Mouse (Mus musculus) hindbrain, embryonic 14.5 days (tissue): Measurements from ENCODE around the gene Gm3573. TPM values are rescaled to one million over a fixed set of nuclear protein-coding genes. Genes with fewer than 3 reads are reported as not detected.
"Not testable (repeated sequence)": the region's sequence is repeated elsewhere in the genome, so short reads cannot be mapped to it uniquely, and the experiment has no call there.

ENCODE experiments used
- ATAC-seq: fragments of 200-750 bp; cut with Nextera tagmentation; 2 replicates; pipeline ENCODE4 v1.8.0; 2017; ENCODE audit warnings: moderate number of reproducible peaks, mild to moderate bottlenecking, moderate TSS enrichment, moderate library complexity; ENCODE audit not compliant: low FRiP score
- DNase-seq: peaks from one replicate; pipeline ENCODE4 v3.0.0-alpha.2; 2015; ENCODE audit warnings: low spot score
- H3K27ac ChIP-seq: fragments of 300-500 bp; sonication (generic); 2 replicates; pipeline ENCODE4 v1.5.1; 2014; ENCODE audit warnings: mild to moderate bottlenecking, moderate library complexity
- H3K27me3 ChIP-seq: fragments of 300-500 bp; sonication (generic); 2 replicates; pipeline ENCODE4 v1.6.1; 2014; ENCODE audit warnings: mild to moderate bottlenecking, low read length, mixed read lengths; ENCODE audit not compliant: control insufficient read depth, insufficient read depth
- H3K36me3 ChIP-seq: fragments of 300-500 bp; sonication (generic); replicated peaks from 2 replicates; pipeline ENCODE4 v1.6.1; 2014; ENCODE audit not compliant: control insufficient read depth, insufficient read depth
- H3K4me1 ChIP-seq: fragments of 300-500 bp; sonication (generic); replicated peaks from 2 replicates; pipeline ENCODE4 v1.6.1; 2014; ENCODE audit warnings: antibody characterized with exemption, low read length, mixed read lengths; ENCODE audit not compliant: control insufficient read depth, insufficient read depth
- H3K4me2 ChIP-seq: fragments of 300-500 bp; sonication (generic); replicated peaks from 2 replicates; pipeline ENCODE4 v1.6.1; 2014; ENCODE audit warnings: mild to moderate bottlenecking, moderate library complexity
- H3K4me3 ChIP-seq: fragments of 300-500 bp; sonication (generic); replicated peaks from 2 replicates; pipeline ENCODE4 v1.5.1; 2014; ENCODE audit warnings: mild to moderate bottlenecking, low read length
- H3K9ac ChIP-seq: fragments of 300-500 bp; sonication (generic); 2 replicates; pipeline ENCODE4 v1.6.1; 2014
- H3K9me3 ChIP-seq: fragments of 300-500 bp; sonication (generic); 2 replicates; pipeline ENCODE4 v1.6.1; 2016; ENCODE audit warnings: low read length; ENCODE audit not compliant: control insufficient read depth
- WGBS: fragments of 180-500 bp; shearing (Covaris S2); extraction: QIAGEN DNeasy Blood & Tissue Kit; methylation state at CpG from one replicate; pipeline ENCODE4 v1.1.7; 2014; 5-methylcytosine and 5-hydroxymethylcytosine counted together
- polyA plus RNA-seq: library from polyadenylated mRNA; unstranded; fragments of >200 nt; fragmentation: Nextera tagmentation; extraction: Ambion mirVana; gene quantifications from 2 replicates; pipeline ENCODE4 v1.2.1, GENCODE M21; 2014

Gm3573 gene
- polyA plus RNA-seq, result not detected in 2 replicates

DNA sequence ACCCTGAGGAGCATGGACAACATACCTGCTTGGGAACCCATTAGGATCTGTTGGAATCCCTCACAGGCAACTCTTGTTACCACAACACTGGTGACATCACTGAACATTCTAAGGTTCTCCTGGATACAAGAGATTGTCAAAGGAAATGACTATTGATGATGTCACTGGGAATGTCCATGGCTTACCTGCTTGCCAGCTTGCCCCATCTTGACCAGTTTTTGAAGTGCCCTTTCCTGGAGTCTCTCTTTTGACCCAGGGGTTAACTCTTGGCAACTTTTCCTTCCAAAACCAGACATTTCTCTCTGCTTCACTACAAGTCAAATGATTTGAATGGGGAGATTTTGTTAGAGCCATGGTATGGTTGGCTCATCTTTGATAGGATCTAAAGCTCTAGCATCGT, at the start of gene Gm3573:
Gene Gm3573, minus strand, starts transcription at position 101 of the 400 bp plus-strand sequence.
- not testable (repeated sequence) for ATAC-seq, DNase-seq
- no CpG with 5 or more reads among the region's 1 CpGs for WGBS

DNA sequence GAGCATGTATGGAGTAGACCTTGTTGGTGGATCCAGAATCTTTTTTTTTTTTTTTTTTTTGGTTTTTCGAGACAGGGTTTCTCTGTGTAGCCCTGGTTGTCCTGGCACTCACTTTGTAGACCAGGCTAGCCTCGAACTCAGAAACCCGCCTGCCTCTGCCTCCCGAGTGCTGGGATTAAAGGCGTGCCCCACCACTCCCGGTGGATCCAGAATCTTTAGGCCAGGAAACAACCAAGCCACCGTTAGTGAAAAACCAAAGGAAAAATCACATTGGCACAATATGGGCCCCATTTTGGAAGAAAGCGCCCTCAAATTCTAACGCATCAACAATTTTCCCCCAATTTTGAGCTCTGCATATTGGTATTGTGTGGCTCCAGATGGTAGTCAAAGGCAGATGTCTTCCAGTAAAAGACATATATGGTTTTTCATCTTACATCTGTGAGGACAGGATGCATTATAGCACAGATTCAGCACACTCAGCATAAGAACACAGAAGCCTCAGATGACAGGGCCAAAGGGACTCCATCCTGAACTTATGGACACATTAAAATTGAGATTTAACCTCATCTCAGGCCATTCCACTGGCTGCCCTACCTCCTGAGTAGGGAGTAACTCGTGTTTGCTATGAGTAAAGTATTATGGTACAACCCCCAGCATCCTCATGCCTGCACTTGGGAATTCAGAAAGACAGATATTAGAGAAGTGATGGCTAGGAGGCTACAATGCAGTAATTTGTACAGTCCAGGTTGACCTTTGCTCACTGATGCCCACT, 26.4 kb upstream of the Gm3573 start:
- not testable (repeated sequence) for H3K9ac ChIP-seq, H3K4me2 ChIP-seq, H3K27me3 ChIP-seq, H3K9me3 ChIP-seq, H3K36me3 ChIP-seq, DNase-seq, H3K4me3 ChIP-seq, ATAC-seq, H3K27ac ChIP-seq, H3K4me1 ChIP-seq
- 75% methylated on average over 8 of the region's 10 CpGs for WGBS

More for the DNA sequence above, at the start of gene Gm3573:
- not testable (repeated sequence) for H3K27me3 ChIP-seq, H3K4me2 ChIP-seq, H3K36me3 ChIP-seq, H3K27ac ChIP-seq, H3K9ac ChIP-seq, H3K9me3 ChIP-seq, H3K4me1 ChIP-seq, H3K4me3 ChIP-seq

DNA sequence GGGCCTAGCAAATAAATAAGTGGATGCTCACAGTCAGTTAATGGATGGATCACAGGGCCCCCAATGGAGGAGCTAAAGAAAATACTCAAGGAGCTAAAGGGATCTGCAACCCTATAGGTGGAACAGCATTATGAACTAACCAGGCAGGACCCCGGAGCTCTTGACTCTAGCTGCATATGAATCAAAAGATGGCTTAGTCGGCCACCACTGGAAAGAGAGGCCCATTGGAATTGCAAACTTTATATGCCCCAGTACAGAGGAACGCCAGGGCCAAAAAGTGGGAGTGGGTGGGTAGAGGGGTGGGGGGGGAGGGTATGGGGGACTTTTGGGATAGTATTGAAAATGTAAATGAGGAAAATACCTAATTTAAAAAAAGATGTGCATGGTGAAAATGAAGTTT, 6.7 kb downstream of the Gm3573 start:
- H3K9me3 ChIP-seq, H3K4me3 ChIP-seq, DNase-seq, H3K4me2 ChIP-seq, H3K36me3 ChIP-seq, H3K4me1 ChIP-seq, H3K27me3 ChIP-seq, H3K9ac ChIP-seq, H3K27ac ChIP-seq, ATAC-seq: not testable (repeated sequence)
- WGBS, result 78% methylated on average over 3 of the region's 3 CpGs

DNA sequence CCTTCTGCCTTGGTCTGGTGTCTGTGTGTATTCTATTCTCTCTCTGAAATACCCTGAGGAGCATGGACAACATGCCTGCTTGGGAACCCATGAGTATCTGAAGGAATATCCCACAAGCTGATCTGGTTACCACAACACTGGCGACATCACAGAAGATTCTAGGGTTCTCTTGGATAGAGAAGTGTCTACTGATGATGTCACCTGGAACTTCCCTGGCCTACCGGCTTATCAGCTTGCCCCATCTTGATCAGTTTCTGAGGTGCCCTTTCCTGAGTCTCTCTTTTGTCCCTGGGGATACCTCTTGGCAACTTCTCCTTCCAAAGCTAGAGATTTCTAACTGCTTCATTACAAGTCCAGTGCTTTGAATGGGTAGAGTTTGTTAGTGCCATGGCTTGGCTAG, 28.1 kb downstream of the Gm3573 start, which contains the start of gene Gm17027:
Gene Gm17027, minus strand, starts transcription at position 101 of the 400 bp plus-strand sequence.
- DNase-seq, H3K4me3 ChIP-seq, H3K9me3 ChIP-seq, H3K36me3 ChIP-seq, H3K9ac ChIP-seq, H3K4me2 ChIP-seq, H3K27me3 ChIP-seq, H3K4me1 ChIP-seq, H3K27ac ChIP-seq, ATAC-seq: not testable (repeated sequence)
- WGBS, result 100% methylated on average over 1 of the region's 2 CpGs

Other genes with a start within 250 kb of the Gm3573 start
- not detected in 2 replicates for gene 1700024B05Rik, start 246.8 kb downstream of the Gm3573 start, polyA plus RNA-seq
- not detected in 2 replicates for gene Gm6401, start 222.9 kb downstream of the Gm3573 start, polyA plus RNA-seq
- not detected in 2 replicates for gene Gm3543, start 207.5 kb downstream of the Gm3573 start, polyA plus RNA-seq
- gene Gm7951, start 73.4 kb downstream of the Gm3573 start, polyA plus RNA-seq, result not detected in 2 replicates
- gene Gm17027, start 28.2 kb downstream of the Gm3573 start, polyA plus RNA-seq, result not detected in 2 replicates
- gene Gm17026, start 69.3 kb upstream of the Gm3573 start, polyA plus RNA-seq, result not detected in 2 replicates
- gene Gm9611, start 106.6 kb upstream of the Gm3573 start, polyA plus RNA-seq, result not detected in 2 replicates
- gene Gm7995, start 119.4 kb upstream of the Gm3573 start, polyA plus RNA-seq, result not detected in 2 replicates
- gene Gm8005, start 248.9 kb upstream of the Gm3573 start, polyA plus RNA-seq, result not detected in 2 replicates